Mouse (Mus musculus): Measurements from ENCODE around the gene Tspo2. TPM values are rescaled to one million over a fixed set of nuclear protein-coding genes. Genes with fewer than 3 reads are reported as not detected.

Gene Tspo2
- polyA plus RNA-seq, 1 experiment = 0.41 TPM

- Histone ChIP-seq H3K4me3 (ENCODE audit: insufficient read depth, low read depth, low read length) (no peak overlapping the region), H3K27me3 (replicated peaks; ENCODE audit: control insufficient read depth, insufficient read depth, low read length) (no peaks in the 10 kb centered on the region), H3K4me1 (ENCODE audit: control insufficient read depth, insufficient read depth, low read length) (no peaks in the 10 kb centered on the region), H3K36me3 (ENCODE audit: control insufficient read depth, insufficient read depth, low read length) (no peaks in the 10 kb centered on the region), H3K27ac (ENCODE audit: insufficient read depth, low read depth, low read length) (no peak overlapping the region)
- no peak for DNase-seq
- WGBS = 51% methylated on average over 9 of the region's 9 CpGs
- no peak for TF ChIP-seq CTCF (conservative IDR thresholded peaks at IDR 0.05; ENCODE audit: insufficient read depth, insufficient read length, low read depth, low read length)
- no peak for TF ChIP-seq POLR2A (IDR thresholded peaks at IDR 0.05; ENCODE audit: low read depth, low read length)
Measured at GRCm38 (mm10) chr17:48451753-48452444, 577 bp upstream of the Tspo2 start.

- H3K4me1 ChIP-seq (ENCODE audit: control insufficient read depth, insufficient read depth, low read length) = no peaks in the 10 kb centered on the region
- H3K4me3 ChIP-seq (ENCODE audit: insufficient read depth, low read depth, low read length) = no peak overlapping the region
- H3K27me3 ChIP-seq (replicated peaks; ENCODE audit: control insufficient read depth, insufficient read depth, low read length) = no peaks in the 10 kb centered on the region
- TF ChIP-seq CTCF (conservative IDR thresholded peaks at IDR 0.05; ENCODE audit: insufficient read depth, insufficient read length, low read depth, low read length) (no peak), POLR2A (IDR thresholded peaks at IDR 0.05; ENCODE audit: low read depth, low read length) (no peak)
- DNase-seq = no peak
- no peaks in the 10 kb centered on the region for H3K36me3 ChIP-seq (ENCODE audit: control insufficient read depth, insufficient read depth, low read length)
- H3K27ac ChIP-seq (ENCODE audit: insufficient read depth, low read depth, low read length) = no peak overlapping the region
- 89% methylated on average over 13 of the region's 13 CpGs for WGBS
Measured at GRCm38 (mm10) chr17:48450666-48451352, 513 bp downstream of the Tspo2 start.

GRCm38 (mm10) chr17:48447675-48448074, 3.6 kb downstream of the Tspo2 start:
- no peak for DNase-seq
- Histone ChIP-seq H3K27ac (ENCODE audit: insufficient read depth, low read depth, low read length) (no peak overlapping the region), H3K36me3 (ENCODE audit: control insufficient read depth, insufficient read depth, low read length) (no peaks in the 10 kb centered on the region), H3K27me3 (replicated peaks; ENCODE audit: control insufficient read depth, insufficient read depth, low read length) (no peaks in the 10 kb centered on the region), H3K4me3 (ENCODE audit: insufficient read depth, low read depth, low read length) (no peak overlapping the region), H3K4me1 (ENCODE audit: control insufficient read depth, insufficient read depth, low read length) (peaks cover 8% of the 10 kb centered on the region; the same call in 1 of the 2 replicates)
- 62% methylated on average over 8 of the region's 8 CpGs for WGBS
- TF ChIP-seq CTCF (conservative IDR thresholded peaks at IDR 0.05; ENCODE audit: insufficient read depth, insufficient read length, low read depth, low read length) (no peak), POLR2A (IDR thresholded peaks at IDR 0.05; ENCODE audit: low read depth, low read length) (no peak)

- 37% methylated on average over 16 of the region's 16 CpGs for WGBS
- no peak for TF ChIP-seq POLR2A (IDR thresholded peaks at IDR 0.05; ENCODE audit: low read depth, low read length)
- TF ChIP-seq CTCF (conservative IDR thresholded peaks at IDR 0.05; ENCODE audit: insufficient read depth, insufficient read length, low read depth, low read length) = no peak
- peak overlapping the region; percentile 37; the same call in 1 of the 2 replicates for H3K27ac ChIP-seq (ENCODE audit: insufficient read depth, low read depth, low read length)
- H3K36me3 ChIP-seq (ENCODE audit: control insufficient read depth, insufficient read depth, low read length) = no peaks in the 10 kb centered on the region
- H3K27me3 ChIP-seq (replicated peaks; ENCODE audit: control insufficient read depth, insufficient read depth, low read length) = no peaks in the 10 kb centered on the region
- no peak overlapping the region for H3K4me3 ChIP-seq (ENCODE audit: insufficient read depth, low read depth, low read length)
- peak; percentile 87 for DNase-seq
- peaks cover 8% of the 10 kb centered on the region; the same call in 1 of the 2 replicates for H3K4me1 ChIP-seq (ENCODE audit: control insufficient read depth, insufficient read depth, low read length)
Measured at GRCm38 (mm10) chr17:48443542-48444145, 7.7 kb downstream of the Tspo2 start.

GRCm38 (mm10) chr17:48442745-48443457, 8.4 kb downstream of the Tspo2 start:
- Histone ChIP-seq H3K27ac (ENCODE audit: insufficient read depth, low read depth, low read length) (peak overlapping the region; percentile 37; the same call in 1 of the 2 replicates), H3K4me1 (ENCODE audit: control insufficient read depth, insufficient read depth, low read length) (peaks cover 8% of the 10 kb centered on the region; the same call in 1 of the 2 replicates), H3K4me3 (ENCODE audit: insufficient read depth, low read depth, low read length) (no peak overlapping the region), H3K27me3 (replicated peaks; ENCODE audit: control insufficient read depth, insufficient read depth, low read length) (no peaks in the 10 kb centered on the region), H3K36me3 (ENCODE audit: control insufficient read depth, insufficient read depth, low read length) (no peaks in the 10 kb centered on the region)
- peak; percentile 85 for DNase-seq
- no peak; the same call in 1 of the 2 replicates for TF ChIP-seq CTCF (conservative IDR thresholded peaks at IDR 0.05; ENCODE audit: insufficient read depth, insufficient read length, low read depth, low read length)
- no peak for TF ChIP-seq POLR2A (IDR thresholded peaks at IDR 0.05; ENCODE audit: low read depth, low read length)
- WGBS = 33% methylated on average over 7 of the region's 7 CpGs

GRCm38 (mm10) chr17:48437421-48437911, 13.9 kb downstream of the Tspo2 start:
- no peaks in the 10 kb centered on the region for H3K4me1 ChIP-seq (ENCODE audit: control insufficient read depth, insufficient read depth, low read length)
- H3K36me3 ChIP-seq (ENCODE audit: control insufficient read depth, insufficient read depth, low read length) = no peaks in the 10 kb centered on the region
- no peaks in the 10 kb centered on the region for H3K27me3 ChIP-seq (replicated peaks; ENCODE audit: control insufficient read depth, insufficient read depth, low read length)
- no peak overlapping the region for H3K27ac ChIP-seq (ENCODE audit: insufficient read depth, low read depth, low read length)
- no peak overlapping the region for H3K4me3 ChIP-seq (ENCODE audit: insufficient read depth, low read depth, low read length)
- TF ChIP-seq POLR2A (IDR thresholded peaks at IDR 0.05; ENCODE audit: low read depth, low read length) (no peak), CTCF (conservative IDR thresholded peaks at IDR 0.05; ENCODE audit: insufficient read depth, insufficient read length, low read depth, low read length) (no peak)
- no peak for DNase-seq
- 50% methylated on average over 7 of the region's 7 CpGs for WGBS
